Mouse (Mus musculus): ENCODE results near the gene Mrpl44. TPM values are rescaled to one million over a fixed set of nuclear protein-coding genes. Genes with fewer than 3 reads are reported as not detected.

Gene Mrpl44
- polyA plus RNA-seq, 1 experiment from 2014 or later: 32.3 TPM

GRCm38 (mm10) chr1:79806865-79807264 is 31.0 kb downstream of the Mrpl44 start:
- Histone ChIP-seq H3K9me3 (replicated peaks) (no peaks in the 10 kb centered on the region), H3K4me3 (replicated peaks) (no peak overlapping the region), H3K27me3 (no peaks in the 10 kb centered on the region), H3K27ac (no peak overlapping the region), H3K4me2 (no peak overlapping the region), H3K36me3 (no peaks in the 10 kb centered on the region), H3K9ac (no peak overlapping the region), H3K4me1 (replicated peaks) (no peaks in the 10 kb centered on the region)
- DNase-seq (no peak), ATAC-seq (ENCODE audit: low read depth) (no peak)
- 57% methylated on average over 5 of the region's 5 CpGs for WGBS (ENCODE audit: insufficient replicate concordance)

- ATAC-seq (ENCODE audit: low read depth): no peak
- Histone ChIP-seq H3K4me1 (replicated peaks) (no peaks in the 10 kb centered on the region), H3K27ac (no peak overlapping the region), H3K4me3 (replicated peaks) (no peak overlapping the region), H3K27me3 (no peaks in the 10 kb centered on the region), H3K36me3 (no peaks in the 10 kb centered on the region), H3K4me2 (no peak overlapping the region), H3K9me3 (replicated peaks) (no peaks in the 10 kb centered on the region), H3K9ac (no peak overlapping the region)
- 69% methylated on average over 3 of the region's 3 CpGs for WGBS (ENCODE audit: insufficient replicate concordance)
- DNase-seq: no peak
Observed at GRCm38 (mm10) chr1:79809447-79809846, 33.6 kb downstream of the Mrpl44 start.

- H3K4me1 ChIP-seq (replicated peaks): no peaks in the 10 kb centered on the region
- no peak overlapping the region for H3K9ac ChIP-seq
- no peaks in the 10 kb centered on the region for H3K27me3 ChIP-seq
- no peak overlapping the region for H3K4me3 ChIP-seq (replicated peaks)
- ATAC-seq (ENCODE audit: low read depth) (no peak), DNase-seq (no peak)
- H3K27ac ChIP-seq: no peak overlapping the region
- WGBS (ENCODE audit: insufficient replicate concordance): 64% methylated on average over 3 of the region's 3 CpGs
- no peaks in the 10 kb centered on the region for H3K36me3 ChIP-seq
- H3K9me3 ChIP-seq (replicated peaks): no peaks in the 10 kb centered on the region
- H3K4me2 ChIP-seq: no peak overlapping the region
Observed at GRCm38 (mm10) chr1:79815446-79815845, 39.6 kb downstream of the Mrpl44 start.

- Histone ChIP-seq H3K27me3 (no peaks in the 10 kb centered on the region), H3K4me2 (no peak overlapping the region), H3K4me3 (replicated peaks) (no peak overlapping the region), H3K9ac (no peak overlapping the region), H3K36me3 (no peaks in the 10 kb centered on the region), H3K27ac (no peak overlapping the region), H3K4me1 (replicated peaks) (no peaks in the 10 kb centered on the region), H3K9me3 (replicated peaks) (no peaks in the 10 kb centered on the region)
- DNase-seq (no peak), ATAC-seq (ENCODE audit: low read depth) (no peak)
- WGBS (ENCODE audit: insufficient replicate concordance): 69% methylated on average over 11 of the region's 11 CpGs
Observed at GRCm38 (mm10) chr1:79819296-79819879, 43.6 kb downstream of the Mrpl44 start.

GRCm38 (mm10) chr1:79822806-79823525 is 47.1 kb downstream of the Mrpl44 start:
- Histone ChIP-seq H3K4me2 (no peak overlapping the region), H3K36me3 (no peaks in the 10 kb centered on the region), H3K4me3 (replicated peaks) (no peak overlapping the region), H3K4me1 (replicated peaks) (no peaks in the 10 kb centered on the region), H3K27me3 (no peaks in the 10 kb centered on the region), H3K9ac (no peak overlapping the region), H3K27ac (no peak overlapping the region), H3K9me3 (replicated peaks) (no peaks in the 10 kb centered on the region)
- ATAC-seq (ENCODE audit: low read depth) (no peak), DNase-seq (no peak)
- 57% methylated on average over 13 of the region's 13 CpGs for WGBS (ENCODE audit: insufficient replicate concordance)

- DNase-seq: no peak
Observed at GRCm38 (mm10) chr1:79823951-79824633, 48.3 kb downstream of the Mrpl44 start.

More at GRCm38 (mm10) chr1:79823951-79824633, 48.3 kb downstream of the Mrpl44 start:
- H3K27ac ChIP-seq: no peak overlapping the region
- H3K4me2 ChIP-seq: no peak overlapping the region
- H3K36me3 ChIP-seq: no peaks in the 10 kb centered on the region
- H3K4me3 ChIP-seq (replicated peaks): no peak overlapping the region
- H3K9ac ChIP-seq: no peak overlapping the region
- 60% methylated on average over 14 of the region's 14 CpGs for WGBS (ENCODE audit: insufficient replicate concordance)
- H3K4me1 ChIP-seq (replicated peaks): no peaks in the 10 kb centered on the region
- H3K27me3 ChIP-seq: no peaks in the 10 kb centered on the region
- ATAC-seq (ENCODE audit: low read depth): no peak
- no peaks in the 10 kb centered on the region for H3K9me3 ChIP-seq (replicated peaks)

Other genes starting within 250 kb of the Mrpl44 start
- 0.20 and 0.23 TPM in 2 replicates for gene Ap1s3, start 104.0 kb upstream of the Mrpl44 start, polyA plus RNA-seq (2015; fragmentation: Nextera tagmentation; extraction: Ambion mirVana)
- 14.4 and 14.5 TPM in 2 replicates for gene Wdfy1, start 125 bp downstream of the Mrpl44 start, polyA plus RNA-seq (2015; fragmentation: Nextera tagmentation; extraction: Ambion mirVana)
- gene Serpine2, start 85.2 kb downstream of the Mrpl44 start, polyA plus RNA-seq (2015; fragmentation: Nextera tagmentation; extraction: Ambion mirVana): 9.8 and 10.9 TPM in 2 replicates